Mouse (Mus musculus) lung, embryonic 14.5 days (tissue): ENCODE results near the gene Ift74. TPM values are rescaled to one million over a fixed set of nuclear protein-coding genes. Genes with fewer than 3 reads are reported as not detected.
A peak's percentile ranks its signal among the peaks of the same experiment; 100 is the strongest.

ENCODE experiments used
- ATAC-seq: fragments of 200-750 bp; cut with Nextera tagmentation; 2 replicates; pipeline ENCODE4 v1.8.0; 2017; ENCODE audit warnings: mild to moderate bottlenecking, moderate TSS enrichment, moderate library complexity; ENCODE audit not compliant: insufficient read depth
- DNase-seq: peaks from one replicate; pipeline ENCODE4 v3.0.0-alpha.2; 2015
- H3K27ac ChIP-seq: fragments of 300-500 bp; sonication (generic); 2 replicates; pipeline ENCODE4 v1.5.1; 2014; ENCODE audit warnings: low read depth, mild to moderate bottlenecking, moderate library complexity
- H3K27me3 ChIP-seq: fragments of 300-500 bp; sonication (generic); 2 replicates; pipeline ENCODE4 v1.6.1; 2014; ENCODE audit warnings: low read length, control low read depth; ENCODE audit not compliant: insufficient read depth
- H3K36me3 ChIP-seq: fragments of 300-500 bp; sonication (generic); 2 replicates; pipeline ENCODE4 v1.6.1; 2014; ENCODE audit warnings: control low read depth; ENCODE audit not compliant: insufficient read depth
- H3K4me1 ChIP-seq: fragments of 300-500 bp; sonication (generic); 2 replicates; pipeline ENCODE4 v1.6.1; 2014; ENCODE audit warnings: antibody characterized with exemption, control low read depth; ENCODE audit not compliant: insufficient read depth
- H3K4me2 ChIP-seq: fragments of 300-500 bp; sonication (generic); 2 replicates; pipeline ENCODE4 v1.6.1; 2014; ENCODE audit warnings: mild to moderate bottlenecking
- H3K4me3 ChIP-seq: fragments of 300-500 bp; sonication (generic); 2 replicates; pipeline ENCODE4 v1.5.1; 2014; ENCODE audit warnings: low read depth, low read length
- H3K9ac ChIP-seq: fragments of 300-500 bp; sonication (generic); 2 replicates; pipeline ENCODE4 v1.6.1; 2014
- H3K9me3 ChIP-seq: fragments of 300-500 bp; sonication (generic); 2 replicates; pipeline ENCODE4 v1.6.1; 2016; ENCODE audit warnings: low read depth, low read length, control low read depth
- CTCF ChIP-seq: IDR thresholded peaks from 2 replicates; pipeline ENCODE4 v1.5.1; 2016; ENCODE audit warnings: antibody characterized with exemption, low read depth
- WGBS: fragments of 180-500 bp; shearing (Covaris S2); extraction: QIAGEN DNeasy Blood & Tissue Kit; methylation state at CpG from one replicate; pipeline ENCODE4 v1.1.7; 2014; 5-methylcytosine and 5-hydroxymethylcytosine counted together
- polyA plus RNA-seq: library from polyadenylated mRNA; unstranded; fragments of >200 nt; fragmentation: Nextera tagmentation; extraction: Ambion mirVana; gene quantifications from 2 replicates; pipeline ENCODE4 v1.2.1, GENCODE M21; 2014

Ift74 gene
- polyA plus RNA-seq: 33.1 and 34.1 TPM in 2 replicates

- 2% methylated on average over 29 of the region's 29 CpGs for WGBS
- peak within 1 kb of the TSS; percentile 65 for H3K4me2 ChIP-seq
Observed at GRCm38 (mm10) chr4:94613972-94614626, at the start of gene Ift74. Ift74 (plus strand) TSS chr4:94614491.

GRCm38 (mm10) chr4:94572677-94573076, 41.6 kb upstream of the Ift74 start:
- 95% methylated on average over 4 of the region's 4 CpGs for WGBS
- H3K4me1 ChIP-seq: no peaks in the 10 kb centered on the region

More at GRCm38 (mm10) chr4:94613972-94614626, at the start of gene Ift74:
- no peaks in the 10 kb centered on the region for H3K27me3 ChIP-seq
- ATAC-seq (peak; percentile 100), DNase-seq (peak; percentile 99)
- peak within 1 kb of the TSS; percentile 51 for H3K27ac ChIP-seq
- peak within 1 kb of the TSS; percentile 62 for H3K4me3 ChIP-seq
- no peaks in the 10 kb centered on the region for H3K4me1 ChIP-seq
- no peaks in the 10 kb centered on the region for H3K9me3 ChIP-seq
- no peaks in the 10 kb centered on the region for H3K36me3 ChIP-seq
- peak within 1 kb of the TSS; percentile 70 for H3K9ac ChIP-seq
- TF ChIP-seq CTCF: no peak

DNA sequence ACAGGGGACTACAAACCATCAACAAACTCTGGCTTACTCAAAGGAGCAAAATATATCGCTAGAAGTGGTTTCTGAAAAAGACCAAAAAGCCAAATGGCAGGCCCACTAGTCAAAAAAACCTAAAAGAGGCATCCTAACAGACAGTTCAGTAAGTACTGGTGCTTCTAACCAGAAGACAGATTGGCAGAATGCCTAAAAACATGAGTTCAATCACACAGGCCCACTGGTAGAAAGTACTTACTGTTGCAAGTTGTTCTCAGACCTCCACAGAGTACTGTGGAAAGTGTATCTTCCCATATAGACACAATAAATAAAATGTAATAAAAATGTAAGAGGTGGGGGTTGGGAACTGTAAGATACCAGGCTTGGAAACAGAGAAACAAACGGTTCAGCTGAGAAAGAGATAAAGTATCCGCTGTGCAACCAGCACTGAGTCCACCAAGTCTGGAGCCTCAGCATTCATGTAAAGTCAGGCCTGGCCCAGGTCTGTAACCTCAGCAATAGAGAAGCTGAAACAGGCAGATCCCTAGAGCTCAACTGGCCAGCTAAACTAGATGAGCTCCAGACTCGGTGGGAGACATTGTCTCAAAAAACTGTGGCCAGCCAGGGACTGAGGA, 22.4 kb upstream of the Ift74 start:
- DNase-seq (peak; percentile 23), ATAC-seq (no peak)
- no peak for TF ChIP-seq CTCF
- H3K4me2 ChIP-seq: no peak overlapping the region
- 66% methylated on average over 4 of the region's 4 CpGs for WGBS
- H3K36me3 ChIP-seq: 0 out of 2 replicates have a peak, but pooled peaks cover 4% of the 10 kb centered on the region
- H3K4me3 ChIP-seq: no peak overlapping the region
- no peaks in the 10 kb centered on the region for H3K4me1 ChIP-seq
- H3K27me3 ChIP-seq: no peaks in the 10 kb centered on the region
- H3K9ac ChIP-seq: no peak overlapping the region
- H3K9me3 ChIP-seq: no peaks in the 10 kb centered on the region
- no peak overlapping the region for H3K27ac ChIP-seq

More at GRCm38 (mm10) chr4:94572677-94573076, 41.6 kb upstream of the Ift74 start:
- TF ChIP-seq CTCF: no peak
- DNase-seq: no peak
- H3K9ac ChIP-seq: no peak overlapping the region
- H3K27ac ChIP-seq: no peak overlapping the region
- no peak overlapping the region for H3K4me2 ChIP-seq
- peaks cover 53% of the 10 kb centered on the region for H3K36me3 ChIP-seq
- H3K9me3 ChIP-seq: no peaks in the 10 kb centered on the region
- H3K4me3 ChIP-seq: no peak overlapping the region
- ATAC-seq: no peak
- H3K27me3 ChIP-seq: no peaks in the 10 kb centered on the region

DNA sequence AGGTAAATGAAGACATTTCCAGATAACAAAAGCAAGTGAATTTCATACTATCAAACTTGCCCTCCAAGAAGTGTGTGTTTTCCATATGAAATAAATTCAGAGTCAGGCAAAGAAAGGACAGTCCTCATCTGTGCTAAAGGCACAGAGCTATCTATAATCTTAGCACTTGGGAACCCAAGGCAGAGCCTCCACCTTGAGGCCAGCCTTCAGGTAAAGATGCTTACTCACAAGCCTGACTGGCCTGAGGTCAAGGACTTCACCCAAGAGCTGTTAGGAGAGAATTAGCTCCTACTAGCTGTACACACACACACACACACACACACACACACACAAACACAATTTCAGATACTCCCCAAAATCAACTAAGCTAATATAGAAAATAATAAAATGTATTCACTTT, 21.6 kb upstream of the Ift74 start:
- Histone ChIP-seq H3K27me3 (no peaks in the 10 kb centered on the region), H3K9me3 (no peaks in the 10 kb centered on the region), H3K36me3 (0 out of 2 replicates have a peak, but pooled peaks cover 1% of the 10 kb centered on the region), H3K27ac (no peak overlapping the region), H3K4me3 (no peak overlapping the region), H3K9ac (no peak overlapping the region), H3K4me2 (no peak overlapping the region), H3K4me1 (no peaks in the 10 kb centered on the region)
- no peak for ATAC-seq
- TF ChIP-seq CTCF: no peak
- DNase-seq: no peak

DNA sequence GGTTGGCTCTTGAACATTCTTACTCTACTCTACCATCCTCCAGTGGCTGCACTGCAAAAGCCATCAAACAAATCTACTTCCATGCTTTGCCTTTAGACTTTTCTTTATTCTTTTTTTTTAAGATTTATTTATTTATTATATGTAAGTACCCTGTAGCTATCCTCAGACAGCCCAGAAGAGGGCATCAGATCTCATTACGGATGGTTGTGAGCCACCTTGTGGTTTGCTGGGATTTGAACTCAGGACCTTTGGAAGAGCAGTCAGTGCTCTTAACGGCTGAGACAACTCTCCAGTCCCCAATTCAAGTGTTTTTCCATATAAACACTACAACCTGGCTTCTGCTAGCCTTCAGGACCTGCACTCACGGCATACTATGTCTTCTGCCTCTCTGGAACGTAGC, 12.9 kb upstream of the Ift74 start:
- Histone ChIP-seq H3K36me3 (no peaks in the 10 kb centered on the region), H3K4me3 (peak overlapping the region; percentile 95), H3K27me3 (no peaks in the 10 kb centered on the region), H3K27ac (no peak overlapping the region), H3K4me2 (peak overlapping the region; percentile 83), H3K9ac (no peak overlapping the region; the same call in 1 of the 2 replicates), H3K9me3 (no peaks in the 10 kb centered on the region), H3K4me1 (no peaks in the 10 kb centered on the region)
- ATAC-seq: no peak
- 0 out of 2 replicates have a peak, but pooled peaks have one; percentile 10 for TF ChIP-seq CTCF
- WGBS: 78% methylated on average over 4 of the region's 4 CpGs
- DNase-seq: peak; percentile 14

GRCm38 (mm10) chr4:94602496-94603030, 11.7 kb upstream of the Ift74 start:
- no peaks in the 10 kb centered on the region for H3K27me3 ChIP-seq
- no peaks in the 10 kb centered on the region for H3K9me3 ChIP-seq
- peak overlapping the region; percentile 95 for H3K4me3 ChIP-seq
- H3K4me2 ChIP-seq: peak overlapping the region; percentile 83
- no peak for TF ChIP-seq CTCF
- H3K9ac ChIP-seq: peak overlapping the region; percentile 88
- no peak for DNase-seq
- no peaks in the 10 kb centered on the region for H3K4me1 ChIP-seq
- H3K27ac ChIP-seq: peak overlapping the region; percentile 92
- WGBS: under 1% methylated on average over 33 of the region's 33 CpGs
- H3K36me3 ChIP-seq: no peaks in the 10 kb centered on the region
- peak; percentile 79 for ATAC-seq

DNA sequence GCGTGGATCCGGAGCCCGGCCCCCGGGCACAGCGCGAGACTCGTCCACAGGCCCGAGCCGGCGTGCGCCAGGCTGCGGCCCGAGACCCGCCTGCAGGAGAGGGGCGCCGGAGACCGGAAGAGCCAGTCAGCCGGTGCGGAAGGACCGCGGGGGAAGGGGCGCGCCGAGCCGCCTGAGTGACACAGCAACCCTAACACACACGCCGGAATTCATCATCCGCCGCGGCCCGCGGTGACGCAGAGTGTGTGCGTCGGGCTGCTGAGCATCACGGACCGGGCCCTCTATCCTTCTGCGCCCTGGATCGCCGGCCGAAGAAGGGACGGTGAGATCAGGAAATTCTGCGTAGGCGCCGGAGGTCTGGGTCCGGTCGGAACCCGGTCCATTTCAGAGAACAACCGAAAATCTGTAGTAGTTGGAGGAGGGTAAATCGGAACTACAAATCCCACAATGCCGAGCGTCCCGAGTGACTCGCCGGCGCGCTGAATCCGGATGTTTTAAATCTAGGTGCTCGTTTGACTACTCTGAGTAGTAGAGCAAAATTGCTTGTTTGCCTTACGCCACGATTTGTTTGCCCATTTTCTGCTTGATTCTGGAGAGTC, 11.2 kb upstream of the Ift74 start, which contains the start of gene Plaa:
Gene Plaa, minus strand, starts transcription at position 214 of the 599 bp plus-strand sequence.
- Histone ChIP-seq H3K27me3 (no peaks in the 10 kb centered on the region), H3K9ac (peak within 1 kb of the TSS; percentile 88), H3K9me3 (no peaks in the 10 kb centered on the region), H3K4me2 (peak within 1 kb of the TSS; percentile 83), H3K27ac (peak within 1 kb of the TSS; percentile 92), H3K4me1 (no peaks in the 10 kb centered on the region), H3K36me3 (no peaks in the 10 kb centered on the region), H3K4me3 (peak within 1 kb of the TSS; percentile 95)
- WGBS: under 1% methylated on average over 61 of the region's 61 CpGs
- ATAC-seq (peak; percentile 99), DNase-seq (peak; percentile 96)
- TF ChIP-seq CTCF: no peak
